Mouse (Mus musculus) myocyte (in vitro differentiated cells): ENCODE measurements around the gene Vcpkmt. TPM values are rescaled to one million over a fixed set of nuclear protein-coding genes. Genes with fewer than 3 reads are reported as not detected.

ENCODE experiments used
- H3K27me3 ChIP-seq: one replicate; pipeline ENCODE4 v1.6.1; 2011; ENCODE audit not compliant: control insufficient read depth, insufficient read depth, insufficient read length
- H3K36me3 ChIP-seq: one replicate; pipeline ENCODE4 v1.6.1; 2011; ENCODE audit not compliant: control insufficient read depth, insufficient read depth
- H3K4me2 ChIP-seq: one replicate; pipeline ENCODE4 v1.6.1; 2011; ENCODE audit warnings: low read depth, control low read depth
- H3K4me3 ChIP-seq: one replicate; pipeline ENCODE4 v1.5.1; 2011; ENCODE audit warnings: mild to moderate bottlenecking, control low read depth, moderate library complexity
- H3K79me2 ChIP-seq: one replicate; pipeline ENCODE4 v1.6.1; 2011; ENCODE audit not compliant: control insufficient read depth, insufficient read depth
- H3ac ChIP-seq: one replicate; pipeline ENCODE4 v1.6.1; 2011; ENCODE audit not compliant: control insufficient read depth, insufficient read length
- CEBPB ChIP-seq: IDR thresholded peaks from 2 replicates; pipeline ENCODE4 v1.6.1; 2011; ENCODE audit warnings: mild to moderate bottlenecking, moderate library complexity; ENCODE audit not compliant: poor library complexity, insufficient read depth, severe bottlenecking
- E2F4 ChIP-seq: IDR thresholded peaks from one replicate; pipeline ENCODE4 v1.6.1; 2011; ENCODE audit warnings: mild to moderate bottlenecking, control low read depth, moderate library complexity; ENCODE audit not compliant: insufficient read depth
- MAX ChIP-seq: IDR thresholded peaks from one replicate; pipeline ENCODE4 v1.6.1; 2011; ENCODE audit warnings: low read depth, mild to moderate bottlenecking, control low read depth
- MYOD1 ChIP-seq, 3 experiments: IDR thresholded peaks; one replicate each; pipeline ENCODE4 v1.6.1; 2011; ENCODE audit warnings: control low read depth in 2 of 3, low read depth in 2 of 3, mild to moderate bottlenecking in 2 of 3, moderate library complexity in 1 of 3; ENCODE audit not compliant: insufficient read length in 2 of 3, control insufficient read depth in 1 of 3
- MYOG ChIP-seq, 3 experiments: IDR thresholded peaks; one replicate each; pipeline ENCODE4 v1.6.1; 2011; ENCODE audit warnings: control low read depth in 2 of 3, low read depth in 2 of 3, mild to moderate bottlenecking in 2 of 3; ENCODE audit not compliant: insufficient read length in 2 of 3, control insufficient read depth in 1 of 3, insufficient read depth in 1 of 3
- POLR2A ChIP-seq: IDR thresholded peaks from one replicate; pipeline ENCODE4 v1.6.1; 2011; ENCODE audit warnings: low read depth, mild to moderate bottlenecking, control low read depth, moderate library complexity; ENCODE audit not compliant: insufficient read length
- POLR2AphosphoS2 ChIP-seq: IDR thresholded peaks from one replicate; pipeline ENCODE4 v1.6.1; 2011; ENCODE audit warnings: low read depth, control low read depth; ENCODE audit not compliant: insufficient read length
- REST ChIP-seq: IDR thresholded peaks from one replicate; pipeline ENCODE4 v1.6.1; 2011; ENCODE audit warnings: mild to moderate bottlenecking, control low read depth, moderate library complexity; ENCODE audit not compliant: insufficient read depth, insufficient read length
- SRF ChIP-seq: IDR thresholded peaks from one replicate; pipeline ENCODE4 v1.6.1; 2011; ENCODE audit warnings: low read depth; ENCODE audit not compliant: control insufficient read depth, insufficient read length
- TCF12 ChIP-seq: IDR thresholded peaks from one replicate; pipeline ENCODE4 v1.6.1; 2011; ENCODE audit warnings: mild to moderate bottlenecking, control low read depth; ENCODE audit not compliant: poor library complexity, insufficient read depth, severe bottlenecking
- TCF3 ChIP-seq: IDR thresholded peaks from one replicate; pipeline ENCODE4 v1.6.1; 2011; ENCODE audit warnings: low read depth, control low read depth; ENCODE audit not compliant: insufficient read length
- USF1 ChIP-seq: IDR thresholded peaks from one replicate; pipeline ENCODE4 v1.6.1; 2011; ENCODE audit warnings: low read depth, mild to moderate bottlenecking, control low read depth, moderate library complexity
- polyA plus RNA-seq: library from polyadenylated mRNA; unstranded; fragments of >200 nt; fragmentation: generic; extraction: Trizol; gene quantifications from one replicate; pipeline ENCODE4 v1.2.1, GENCODE M21; 2012; ENCODE audit warnings: missing spikeins

Gene Vcpkmt
- polyA plus RNA-seq, 1 experiment = 14.6 TPM

- TF ChIP-seq TCF12 (no peak), MYOG (IDR thresholded peaks at IDR 0.05; ENCODE audit: control insufficient read depth in 1 of 3, insufficient read depth in 1 of 3, insufficient read length in 2 of 3, low read depth in 2 of 3) (no peak), MAX (no peak), CEBPB (no peak), TCF3 (no peak), POLR2AphosphoS2 (no peak), USF1 (no peak), SRF (no peak), REST (no peak)
- H3ac ChIP-seq = no peak overlapping the region
- no peaks in the 10 kb centered on the region for H3K79me2 ChIP-seq
- H3K36me3 ChIP-seq = no peaks in the 10 kb centered on the region
- peak overlapping the region; percentile 20 for H3K4me3 ChIP-seq
- H3K27me3 ChIP-seq = no peaks in the 10 kb centered on the region
- H3K4me2 ChIP-seq = peak overlapping the region; percentile 100
Measured at GRCm38 (mm10) chr12:69538362-69538950, 44.4 kb downstream of the Vcpkmt start.

GRCm38 (mm10) chr12:69537675-69538361, 45.0 kb downstream of the Vcpkmt start:
- TF ChIP-seq MYOG (IDR thresholded peaks at IDR 0.05; ENCODE audit: control insufficient read depth in 1 of 3, insufficient read depth in 1 of 3, insufficient read length in 2 of 3, low read depth in 2 of 3) (peak in 1 of 3 experiments; percentile 15), POLR2A (no peak), MYOD1 (IDR thresholded peaks at IDR 0.05; ENCODE audit: control insufficient read depth in 1 of 3, insufficient read length in 2 of 3, low read depth in 2 of 3) (no peak)
- no peak overlapping the region for H3ac ChIP-seq
- no peaks in the 10 kb centered on the region for H3K36me3 ChIP-seq
- H3K79me2 ChIP-seq = no peaks in the 10 kb centered on the region
- H3K4me2 ChIP-seq = peak overlapping the region; percentile 100
- H3K4me3 ChIP-seq = peak overlapping the region; percentile 20
- no peaks in the 10 kb centered on the region for H3K27me3 ChIP-seq

- no peaks in the 10 kb centered on the region for H3K27me3 ChIP-seq
- peak overlapping the region; percentile 100 for H3K4me2 ChIP-seq
- H3K79me2 ChIP-seq = no peaks in the 10 kb centered on the region
- TF ChIP-seq MYOD1 (IDR thresholded peaks at IDR 0.05; ENCODE audit: control insufficient read depth in 1 of 3, insufficient read length in 2 of 3, low read depth in 2 of 3) (no peak), SRF (no peak), USF1 (no peak), POLR2AphosphoS2 (no peak), TCF12 (no peak), MAX (no peak), CEBPB (0 out of 2 replicates have a peak, but pooled peaks have one; percentile 4), REST (no peak), TCF3 (no peak), POLR2A (peak; percentile 26), MYOG (IDR thresholded peaks at IDR 0.05; ENCODE audit: control insufficient read depth in 1 of 3, insufficient read depth in 1 of 3, insufficient read length in 2 of 3, low read depth in 2 of 3) (no peak)
- H3K36me3 ChIP-seq = no peaks in the 10 kb centered on the region
- peak overlapping the region; percentile 20 for H3K4me3 ChIP-seq
- no peak overlapping the region for H3ac ChIP-seq
Measured at GRCm38 (mm10) chr12:69537243-69537674, 45.6 kb downstream of the Vcpkmt start.

GRCm38 (mm10) chr12:69536616-69537242, 46.1 kb downstream of the Vcpkmt start:
- no peak for TF ChIP-seq POLR2A
- TF ChIP-seq E2F4 = no peak
- no peak for TF ChIP-seq TCF12
- no peak for TF ChIP-seq POLR2AphosphoS2
- no peak for TF ChIP-seq REST
- no peak for TF ChIP-seq SRF
- no peak for TF ChIP-seq MYOD1 (IDR thresholded peaks at IDR 0.05; ENCODE audit: control insufficient read depth in 1 of 3, insufficient read length in 2 of 3, low read depth in 2 of 3)
- no peak for TF ChIP-seq TCF3
- no peak for TF ChIP-seq CEBPB
- TF ChIP-seq MYOG (IDR thresholded peaks at IDR 0.05; ENCODE audit: control insufficient read depth in 1 of 3, insufficient read depth in 1 of 3, insufficient read length in 2 of 3, low read depth in 2 of 3) = no peak
- no peak for TF ChIP-seq USF1
- no peak for TF ChIP-seq MAX
- Histone ChIP-seq H3K4me3 (peak overlapping the region; percentile 20), H3K36me3 (no peaks in the 10 kb centered on the region), H3K27me3 (no peaks in the 10 kb centered on the region), H3K4me2 (peak overlapping the region; percentile 100), H3K79me2 (no peaks in the 10 kb centered on the region), H3ac (no peak overlapping the region)
